Mouse (Mus musculus): ENCODE results near the gene Focad. TPM values are rescaled to one million over a fixed set of nuclear protein-coding genes. Genes with fewer than 3 reads are reported as not detected.

The Focad gene
- total RNA-seq, 1 experiment: 14.7 TPM

- Histone ChIP-seq H3K36me3 (ENCODE audit: control insufficient read depth, insufficient read depth, low read length, poor library complexity, severe bottlenecking) (no peaks in the 10 kb centered on the region), H3K9me3 (ENCODE audit: control insufficient read depth, insufficient read depth, low read depth, low read length) (no peaks in the 10 kb centered on the region), H3K27ac (ENCODE audit: insufficient read depth, low read depth, low read length, poor library complexity, severe bottlenecking) (no peak overlapping the region), H3K9ac (ENCODE audit: insufficient read depth, low read depth, low read length, poor library complexity, severe bottlenecking) (no peak overlapping the region), H3K4me1 (ENCODE audit: control insufficient read depth in 2 of 2, insufficient read depth in 2 of 2, low read length in 2 of 2, poor library complexity in 1 of 2) (no peaks in the 10 kb centered on the region), H3K4me3 (ENCODE audit: insufficient read depth in 1 of 2, low read depth in 1 of 2, low read length in 2 of 2, poor library complexity in 1 of 2, severe bottlenecking in 1 of 2) (no peak overlapping the region)
- DNase-seq (ENCODE audit: low read depth, low spot score): no peak
- TF ChIP-seq MAFK (IDR thresholded peaks at IDR 0.05; ENCODE audit: insufficient read depth, low read depth, low read length) (no peak), HCFC1 (IDR thresholded peaks at IDR 0.05; ENCODE audit: borderline replicate concordance, insufficient read depth, low read length) (no peak), ZNF384 (IDR thresholded peaks at IDR 0.05; ENCODE audit: low read depth, low read length) (no peak), CHD2 (IDR thresholded peaks at IDR 0.05; ENCODE audit: low read depth, low read length) (no peak), ZC3H11A (IDR thresholded peaks at IDR 0.05; ENCODE audit: borderline replicate concordance, low read depth, low read length) (no peak)
- in situ Hi-C loops (cut with MboI; ENCODE audit: low sequenced_read_pairs in 2 of 2, unreplicated experiment in 2 of 2): no loop called here
Observed at GRCm38 (mm10) chr4:88156961-88157360, 62.5 kb downstream of the Focad start.

GRCm38 (mm10) chr4:88157644-88158043 lies 63.2 kb downstream of the Focad start:
- Histone ChIP-seq H3K4me1 (ENCODE audit: control insufficient read depth in 2 of 2, insufficient read depth in 2 of 2, low read length in 2 of 2, poor library complexity in 1 of 2) (no peaks in the 10 kb centered on the region), H3K27ac (ENCODE audit: insufficient read depth, low read depth, low read length, poor library complexity, severe bottlenecking) (no peak overlapping the region), H3K9me3 (ENCODE audit: control insufficient read depth, insufficient read depth, low read depth, low read length) (no peaks in the 10 kb centered on the region), H3K9ac (ENCODE audit: insufficient read depth, low read depth, low read length, poor library complexity, severe bottlenecking) (no peak overlapping the region), H3K36me3 (ENCODE audit: control insufficient read depth, insufficient read depth, low read length, poor library complexity, severe bottlenecking) (no peaks in the 10 kb centered on the region), H3K4me3 (ENCODE audit: insufficient read depth in 1 of 2, low read depth in 1 of 2, low read length in 2 of 2, poor library complexity in 1 of 2, severe bottlenecking in 1 of 2) (no peak overlapping the region)
- no peak for DNase-seq (ENCODE audit: low read depth, low spot score)
- TF ChIP-seq ZC3H11A (IDR thresholded peaks at IDR 0.05; ENCODE audit: borderline replicate concordance, low read depth, low read length) (no peak), HCFC1 (IDR thresholded peaks at IDR 0.05; ENCODE audit: borderline replicate concordance, insufficient read depth, low read length) (no peak), MAFK (IDR thresholded peaks at IDR 0.05; ENCODE audit: insufficient read depth, low read depth, low read length) (no peak), ZNF384 (IDR thresholded peaks at IDR 0.05; ENCODE audit: low read depth, low read length) (no peak), CHD2 (IDR thresholded peaks at IDR 0.05; ENCODE audit: low read depth, low read length) (no peak)
- in situ Hi-C loops (cut with MboI; ENCODE audit: low sequenced_read_pairs in 2 of 2, unreplicated experiment in 2 of 2): no loop called here

- Histone ChIP-seq H3K4me3 (ENCODE audit: insufficient read depth in 1 of 2, low read depth in 1 of 2, low read length in 2 of 2, poor library complexity in 1 of 2, severe bottlenecking in 1 of 2) (no peak overlapping the region), H3K36me3 (ENCODE audit: control insufficient read depth, insufficient read depth, low read length, poor library complexity, severe bottlenecking) (no peaks in the 10 kb centered on the region), H3K9ac (ENCODE audit: insufficient read depth, low read depth, low read length, poor library complexity, severe bottlenecking) (no peak overlapping the region), H3K4me1 (ENCODE audit: control insufficient read depth in 2 of 2, insufficient read depth in 2 of 2, low read length in 2 of 2, poor library complexity in 1 of 2) (no peaks in the 10 kb centered on the region), H3K27ac (ENCODE audit: insufficient read depth, low read depth, low read length, poor library complexity, severe bottlenecking) (no peak overlapping the region), H3K9me3 (ENCODE audit: control insufficient read depth, insufficient read depth, low read depth, low read length) (no peaks in the 10 kb centered on the region)
- DNase-seq (ENCODE audit: low read depth, low spot score): no peak
- TF ChIP-seq CHD2 (IDR thresholded peaks at IDR 0.05; ENCODE audit: low read depth, low read length): no peak
- TF ChIP-seq ZNF384 (IDR thresholded peaks at IDR 0.05; ENCODE audit: low read depth, low read length): no peak
- TF ChIP-seq MAFK (IDR thresholded peaks at IDR 0.05; ENCODE audit: insufficient read depth, low read depth, low read length): no peak
- TF ChIP-seq HCFC1 (IDR thresholded peaks at IDR 0.05; ENCODE audit: borderline replicate concordance, insufficient read depth, low read length): no peak
- TF ChIP-seq ZC3H11A (IDR thresholded peaks at IDR 0.05; ENCODE audit: borderline replicate concordance, low read depth, low read length): no peak
- in situ Hi-C loops (cut with MboI; ENCODE audit: low sequenced_read_pairs in 2 of 2, unreplicated experiment in 2 of 2): no loop called here
Observed at GRCm38 (mm10) chr4:88159256-88159655, 64.8 kb downstream of the Focad start.

GRCm38 (mm10) chr4:88159700-88160099 lies 65.3 kb downstream of the Focad start:
- H3K9ac ChIP-seq (ENCODE audit: insufficient read depth, low read depth, low read length, poor library complexity, severe bottlenecking): no peak overlapping the region
- in situ Hi-C loops (cut with MboI; ENCODE audit: low sequenced_read_pairs in 2 of 2, unreplicated experiment in 2 of 2): no loop called here
- no peak overlapping the region for H3K4me3 ChIP-seq (ENCODE audit: insufficient read depth in 1 of 2, low read depth in 1 of 2, low read length in 2 of 2, poor library complexity in 1 of 2, severe bottlenecking in 1 of 2)
- no peak overlapping the region for H3K27ac ChIP-seq (ENCODE audit: insufficient read depth, low read depth, low read length, poor library complexity, severe bottlenecking)
- no peak for TF ChIP-seq ZNF384 (IDR thresholded peaks at IDR 0.05; ENCODE audit: low read depth, low read length)
- no peak for TF ChIP-seq CHD2 (IDR thresholded peaks at IDR 0.05; ENCODE audit: low read depth, low read length)
- TF ChIP-seq ZC3H11A (IDR thresholded peaks at IDR 0.05; ENCODE audit: borderline replicate concordance, low read depth, low read length): no peak
- no peak for TF ChIP-seq MAFK (IDR thresholded peaks at IDR 0.05; ENCODE audit: insufficient read depth, low read depth, low read length)
- TF ChIP-seq HCFC1 (IDR thresholded peaks at IDR 0.05; ENCODE audit: borderline replicate concordance, insufficient read depth, low read length): no peak
- no peaks in the 10 kb centered on the region for H3K9me3 ChIP-seq (ENCODE audit: control insufficient read depth, insufficient read depth, low read depth, low read length)
- no peaks in the 10 kb centered on the region for H3K36me3 ChIP-seq (ENCODE audit: control insufficient read depth, insufficient read depth, low read length, poor library complexity, severe bottlenecking)
- H3K4me1 ChIP-seq (ENCODE audit: control insufficient read depth in 2 of 2, insufficient read depth in 2 of 2, low read length in 2 of 2, poor library complexity in 1 of 2): no peaks in the 10 kb centered on the region
- DNase-seq (ENCODE audit: low read depth, low spot score): no peak
